Mouse (Mus musculus): ENCODE results near the gene Ceacam1. TPM values are rescaled to one million over a fixed set of nuclear protein-coding genes. Genes with fewer than 3 reads are reported as not detected.
"Not testable (repeated sequence)": the region's sequence is repeated elsewhere in the genome, so short reads cannot be mapped to it uniquely, and the experiment has no call there.

The Ceacam1 gene
- 7.9 and 8.5 TPM in 2 replicates for polyA plus RNA-seq (2012; rRNA removed)

GRCm38 (mm10) chr7:25477091-25477751 lies at the start of gene Ceacam1:
TSS of gene Ceacam1 (minus strand) at chr7:25477603.
- not testable (repeated sequence) for DNase-seq (ENCODE audit: low spot score)

GRCm38 (mm10) chr7:25516070-25516777 lies 38.8 kb upstream of the Ceacam1 start:
- DNase-seq (ENCODE audit: low spot score), result not testable (repeated sequence)

GRCm38 (mm10) chr7:25515667-25516066 lies 38.3 kb upstream of the Ceacam1 start:
- DNase-seq (ENCODE audit: low spot score), result not testable (repeated sequence)

- no peak for DNase-seq (ENCODE audit: low spot score)
Observed at GRCm38 (mm10) chr7:25509925-25510324, 32.5 kb upstream of the Ceacam1 start.

DNA sequence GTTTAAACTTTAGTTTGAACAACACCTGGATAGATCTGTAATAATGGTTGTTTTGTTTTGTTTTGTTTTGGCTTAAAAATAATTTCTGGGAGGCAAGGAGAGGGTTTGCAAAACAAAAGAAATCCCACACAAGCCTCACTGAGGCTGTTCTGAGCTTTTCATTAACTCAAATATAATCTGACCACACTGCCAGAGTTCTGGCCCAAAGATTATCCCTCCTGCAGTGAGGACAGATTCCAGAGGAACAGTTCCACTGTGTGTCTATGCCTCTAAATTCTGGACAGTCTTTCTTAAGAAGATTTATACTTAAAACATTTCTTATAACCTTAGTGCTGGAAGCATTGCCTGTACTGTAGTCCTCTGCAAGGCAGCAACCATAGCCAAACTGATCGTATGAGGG lies 17.2 kb upstream of the Ceacam1 start:
- DNase-seq (ENCODE audit: low spot score), result no peak

- not testable (repeated sequence) for DNase-seq (ENCODE audit: low spot score)
Observed at GRCm38 (mm10) chr7:25490698-25491097, 13.3 kb upstream of the Ceacam1 start.

DNA sequence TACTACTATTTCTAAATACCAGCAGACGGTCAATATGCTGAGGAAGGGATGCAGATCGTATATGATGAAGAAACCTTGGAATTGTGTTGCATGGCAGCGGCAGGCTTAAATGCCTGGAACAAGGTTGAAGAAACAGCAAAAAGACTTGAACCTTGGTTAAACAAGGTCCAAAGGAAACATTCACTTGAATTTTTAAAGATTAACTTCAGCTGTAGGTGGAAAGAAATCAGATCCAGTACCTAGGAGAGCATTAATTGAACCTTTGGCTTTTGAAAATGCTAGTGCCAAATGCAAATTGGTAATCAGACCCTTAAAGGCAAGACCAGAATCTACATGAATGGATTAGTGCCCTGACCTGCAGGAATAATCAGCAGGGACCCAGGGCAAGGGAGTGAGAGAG lies 12.0 kb upstream of the Ceacam1 start:
- not testable (repeated sequence) for DNase-seq (ENCODE audit: low spot score)

- no peak for DNase-seq (ENCODE audit: low spot score)
Observed at GRCm38 (mm10) chr7:25486186-25486585, 8.8 kb upstream of the Ceacam1 start.

DNA sequence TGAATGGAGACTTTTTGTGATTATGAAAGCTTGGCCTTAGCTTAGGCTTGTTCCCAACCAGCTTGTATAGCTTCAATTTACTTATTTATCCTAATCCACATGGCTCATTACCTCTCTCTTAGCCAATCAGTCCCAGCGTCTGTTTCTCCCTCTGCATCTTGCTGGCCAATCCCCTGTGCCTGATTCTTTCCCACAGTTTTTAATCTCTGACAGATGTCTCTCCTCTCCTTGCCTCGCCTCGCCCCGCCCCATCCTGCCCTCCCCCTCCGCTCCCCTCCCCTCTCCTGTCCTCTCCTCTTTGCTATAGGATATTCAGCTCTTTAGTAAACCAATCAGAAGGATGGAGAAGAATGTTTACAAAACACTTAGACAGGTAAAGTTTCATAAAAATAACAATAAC lies 7.7 kb upstream of the Ceacam1 start:
- no peak for DNase-seq (ENCODE audit: low spot score)

- no peak for DNase-seq (ENCODE audit: low spot score)
Observed at GRCm38 (mm10) chr7:25483133-25483735, 5.8 kb upstream of the Ceacam1 start.

DNA sequence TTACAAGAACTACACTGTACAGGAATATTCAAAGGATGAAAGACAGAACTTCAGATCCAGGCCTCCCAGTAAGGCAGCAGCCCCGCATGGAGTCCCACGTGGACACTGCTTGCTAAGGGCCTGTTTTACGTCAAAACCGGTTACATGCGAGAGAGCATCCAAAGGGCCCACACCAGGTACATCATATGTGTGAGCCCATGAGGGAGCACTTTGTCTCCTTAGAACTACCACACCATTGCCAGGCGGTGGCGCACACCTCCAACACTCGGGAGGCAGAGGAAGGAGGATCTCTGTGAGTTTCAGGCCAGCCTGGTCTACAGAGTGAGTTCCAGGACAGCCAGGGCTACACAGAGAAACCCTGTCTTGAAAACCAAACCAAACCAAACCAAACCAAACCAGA lies 3.4 kb upstream of the Ceacam1 start:
- not testable (repeated sequence) for DNase-seq (ENCODE audit: low spot score)

DNA sequence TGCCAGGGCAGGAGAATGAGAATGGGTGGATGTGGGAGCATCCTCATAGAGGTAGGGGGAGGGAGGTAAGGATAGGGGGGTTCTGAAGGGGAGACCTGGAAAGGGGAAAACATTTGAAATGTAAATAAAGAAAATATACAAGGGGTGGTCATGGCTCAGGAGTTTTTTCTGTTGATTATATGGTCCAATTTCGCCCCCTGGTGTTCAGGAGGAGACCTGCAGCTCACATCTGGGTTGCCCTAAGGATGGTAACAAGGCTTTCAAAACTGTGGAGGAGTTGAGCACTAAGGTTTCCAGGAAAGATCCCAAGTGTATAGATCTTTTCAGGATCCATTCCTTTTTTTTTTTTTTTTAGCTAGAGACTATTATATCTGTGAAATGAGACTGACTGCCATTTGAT lies 2.0 kb upstream of the Ceacam1 start:
- DNase-seq (ENCODE audit: low spot score), result no peak

GRCm38 (mm10) chr7:25477752-25478093 lies 320 bp upstream of the Ceacam1 start:
- DNase-seq (ENCODE audit: low spot score), result not testable (repeated sequence)

DNA sequence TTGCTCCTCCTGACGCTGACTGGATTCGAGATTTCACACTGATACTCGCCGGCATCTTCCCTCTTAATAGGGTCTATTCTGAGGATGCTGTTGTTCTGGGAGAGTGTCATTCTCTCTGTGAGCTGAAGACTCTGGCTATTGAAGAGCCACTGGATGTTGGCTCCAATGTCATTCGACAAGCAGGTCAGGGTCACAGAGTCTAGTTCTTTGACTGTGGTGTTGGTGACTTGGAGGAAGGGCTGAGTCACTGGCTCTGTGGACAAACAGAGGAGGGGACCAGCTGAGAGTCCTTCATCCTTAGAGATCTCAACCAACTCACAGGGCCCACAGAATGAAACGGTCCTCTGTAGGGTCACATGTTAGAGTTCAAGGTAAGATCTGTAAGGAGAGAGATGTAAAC lies 5.6 kb downstream of the Ceacam1 start:
- not testable (repeated sequence) for DNase-seq (ENCODE audit: low spot score)

- DNase-seq (ENCODE audit: low spot score), result not testable (repeated sequence)
Observed at GRCm38 (mm10) chr7:25465586-25465985, 11.8 kb downstream of the Ceacam1 start.

- DNase-seq (ENCODE audit: low spot score), result no peak
Observed at GRCm38 (mm10) chr7:25465010-25465409, 12.4 kb downstream of the Ceacam1 start.

GRCm38 (mm10) chr7:25462033-25462337 lies 15.4 kb downstream of the Ceacam1 start:
- not testable (repeated sequence) for DNase-seq (ENCODE audit: low spot score)

DNA sequence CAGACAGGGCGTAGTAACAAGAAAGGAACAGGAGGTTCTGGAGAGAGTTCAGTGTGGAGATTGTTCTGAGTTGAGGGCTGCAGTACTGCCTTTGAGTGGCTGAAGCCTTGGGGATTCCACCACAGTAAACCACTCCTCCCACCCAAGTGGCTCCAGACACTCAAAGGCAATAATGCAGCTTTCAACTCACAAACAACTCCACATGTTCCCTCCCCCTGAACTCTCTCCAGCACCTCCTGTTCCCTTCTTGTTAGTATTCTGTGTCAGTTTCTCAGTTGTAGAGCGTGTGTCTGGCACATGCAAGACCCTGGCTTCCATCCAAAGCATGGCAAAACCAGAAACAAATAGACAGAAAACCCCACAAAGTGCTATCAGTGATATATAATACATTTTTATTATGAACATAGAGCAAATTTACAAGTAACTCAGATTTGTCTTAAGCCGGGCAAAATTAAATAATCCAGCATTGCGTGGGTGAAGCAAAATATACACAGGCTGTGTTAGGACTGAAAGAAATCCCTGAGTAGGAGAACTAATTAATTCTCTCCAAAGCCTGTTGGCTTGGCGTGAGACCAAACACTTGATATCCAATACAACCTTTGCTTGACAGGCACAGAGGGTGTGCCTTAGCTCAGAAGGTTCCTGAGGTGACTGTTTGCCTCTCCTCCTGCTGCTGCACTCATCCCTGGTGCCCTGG lies 15.9 kb downstream of the Ceacam1 start:
- DNase-seq (ENCODE audit: low spot score), result not testable (repeated sequence)

GRCm38 (mm10) chr7:25452103-25452502 lies 25.3 kb downstream of the Ceacam1 start:
- no peak for DNase-seq (ENCODE audit: low spot score)

DNA sequence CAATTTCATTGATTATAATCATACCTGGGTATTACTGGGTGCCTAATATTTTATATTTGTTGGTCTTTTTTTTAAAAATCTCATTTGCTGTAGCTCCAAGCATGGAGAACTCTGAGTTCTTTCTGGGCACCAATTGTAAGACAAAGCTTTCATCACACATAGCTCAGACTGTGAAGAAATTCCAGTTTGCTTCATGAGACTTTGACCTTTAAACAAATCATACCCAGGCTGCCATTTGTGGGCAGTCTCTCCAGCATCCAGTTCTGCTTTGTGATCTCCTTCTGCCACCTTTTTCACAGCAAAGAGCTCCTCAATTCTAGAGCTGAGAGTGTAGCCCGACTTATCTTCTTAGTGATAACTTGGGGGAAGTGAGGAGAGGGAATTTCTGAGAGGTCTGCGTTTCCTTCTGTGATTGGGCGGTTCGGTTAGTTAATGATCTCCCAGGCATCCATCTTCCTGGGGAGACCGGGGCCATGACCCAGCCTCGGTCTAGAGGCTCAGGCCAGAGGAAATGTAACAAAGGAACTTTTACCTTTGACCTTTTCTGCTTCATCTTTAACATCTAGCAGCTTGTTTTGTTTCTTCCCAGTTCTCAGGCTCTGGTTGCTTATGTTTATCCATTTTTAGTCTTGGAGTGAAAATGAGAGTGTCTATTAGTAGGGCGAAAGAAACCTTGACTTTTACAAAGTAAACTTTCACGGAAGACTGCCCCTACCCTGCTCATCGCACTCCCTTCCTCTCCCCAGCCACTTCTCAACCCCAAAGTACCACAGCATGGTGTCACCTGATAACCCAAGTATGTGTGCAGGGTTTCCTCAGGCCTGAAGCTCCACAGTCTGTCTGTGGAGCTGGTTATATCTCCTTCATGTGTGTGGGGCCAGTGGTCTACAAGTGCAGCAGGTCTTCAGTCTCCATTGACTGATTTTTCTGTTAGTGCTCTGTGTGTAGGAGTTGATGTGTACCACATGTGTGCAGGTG lies 27.2 kb downstream of the Ceacam1 start:
- no peak for DNase-seq (ENCODE audit: low spot score)

DNA sequence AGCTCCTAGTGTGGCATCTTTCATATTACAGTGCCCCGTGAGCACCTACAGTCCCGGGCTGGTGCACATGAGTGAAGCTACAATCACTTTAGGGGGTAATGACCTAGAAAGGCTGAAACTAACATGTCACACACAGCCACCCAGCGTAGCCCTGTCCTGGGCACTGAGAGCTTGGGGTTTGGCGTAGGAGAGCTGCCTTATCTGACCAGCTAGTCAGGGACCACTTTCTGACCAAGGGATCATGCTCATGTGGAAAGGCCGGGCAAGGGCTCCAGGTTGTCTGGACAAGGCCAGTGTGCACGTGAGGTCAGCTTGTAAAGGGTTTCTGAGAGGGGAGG lies 36.6 kb downstream of the Ceacam1 start:
- DNase-seq (ENCODE audit: low spot score), result no peak
